Mouse (Mus musculus): Measurements from ENCODE around the gene Dhx9. TPM values are rescaled to one million over a fixed set of nuclear protein-coding genes. Genes with fewer than 3 reads are reported as not detected.
"Not testable (repeated sequence)": the region's sequence is repeated elsewhere in the genome, so short reads cannot be mapped to it uniquely, and the experiment has no call there.

The Dhx9 gene
- polyA plus RNA-seq, 2 experiments from 2014 or later: 23.3 to 28.5 TPM

DNA sequence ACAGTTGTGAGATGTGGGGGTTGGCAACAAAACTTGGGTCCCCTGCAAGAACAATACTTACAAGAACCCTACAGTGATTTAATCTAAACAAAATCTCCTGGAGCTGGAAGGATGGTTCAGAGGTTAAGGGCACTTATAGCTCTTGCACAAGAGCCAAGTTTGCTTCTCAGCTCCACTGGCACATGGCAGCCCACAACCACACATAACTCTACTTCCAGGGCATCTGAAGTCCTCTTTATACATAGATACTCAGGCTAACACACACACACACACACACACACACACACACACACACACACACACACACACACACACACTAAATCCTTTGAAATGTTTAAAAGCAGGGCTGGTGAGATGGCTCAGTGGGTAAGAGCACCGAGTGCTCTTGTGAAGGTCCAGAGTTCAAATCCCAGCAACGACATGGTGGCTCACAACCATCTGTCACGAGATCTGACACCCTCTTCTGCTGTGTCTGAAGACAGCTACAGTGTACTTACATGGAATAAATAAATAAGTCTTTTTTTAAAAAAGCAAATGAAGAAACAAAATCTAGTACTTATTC, 71.1 kb downstream of the Dhx9 start:
- not testable (repeated sequence) for ATAC-seq

GRCm38 (mm10) chr1:153415742-153416141, 71.7 kb downstream of the Dhx9 start:
- not testable (repeated sequence) for ATAC-seq

DNA sequence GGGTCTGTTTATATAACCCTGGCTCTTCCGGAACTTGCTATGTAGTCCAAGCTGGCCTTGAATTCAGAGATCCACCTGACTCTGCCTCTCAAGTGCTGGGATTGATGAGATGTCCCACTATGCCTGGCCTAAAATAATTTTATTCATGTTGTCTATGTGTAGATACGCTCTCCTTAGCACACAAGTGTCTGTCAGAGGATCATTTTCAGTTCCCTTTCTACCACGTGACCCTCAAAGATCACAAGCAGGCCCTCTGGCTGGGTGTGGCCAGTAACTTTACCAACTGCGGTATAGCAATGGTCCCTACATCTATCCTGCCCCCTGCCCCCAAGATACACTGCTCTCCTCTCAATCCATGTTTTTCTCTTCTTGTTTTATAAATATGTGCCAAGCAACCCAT, 72.5 kb downstream of the Dhx9 start:
- peak; percentile 64 for ATAC-seq

DNA sequence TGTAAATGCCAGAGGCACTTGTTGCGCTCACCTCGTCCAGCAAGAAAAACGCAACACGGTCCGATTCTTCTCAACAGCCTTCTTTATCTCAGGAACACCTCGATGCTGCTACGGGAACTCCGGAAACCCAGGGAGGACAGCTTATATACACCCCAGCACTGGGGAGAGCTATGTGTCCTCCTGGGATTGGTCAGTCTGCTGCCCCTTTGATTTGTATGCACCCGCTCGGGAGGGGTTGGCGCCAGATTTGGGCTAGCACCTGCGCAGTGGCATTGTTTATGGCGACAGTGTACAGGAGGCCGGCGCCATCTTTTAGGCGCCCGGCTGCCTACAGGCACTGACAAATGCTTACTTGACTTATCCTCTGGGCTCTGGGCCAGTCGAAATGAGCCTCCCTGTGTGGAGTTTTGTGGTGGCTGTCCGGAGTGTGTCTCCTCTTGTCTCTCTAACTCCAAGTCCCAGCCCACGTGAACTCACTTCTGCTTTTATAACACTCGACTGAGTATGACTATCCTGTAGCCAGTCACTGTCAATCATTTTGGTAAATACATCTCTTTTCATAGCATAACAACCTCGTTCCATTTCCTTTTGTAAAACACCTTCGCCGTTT, 73.2 kb downstream of the Dhx9 start:
- ATAC-seq: peak; percentile 50

GRCm38 (mm10) chr1:153413397-153414020, 74.0 kb downstream of the Dhx9 start:
- ATAC-seq: peak; percentile 29

DNA sequence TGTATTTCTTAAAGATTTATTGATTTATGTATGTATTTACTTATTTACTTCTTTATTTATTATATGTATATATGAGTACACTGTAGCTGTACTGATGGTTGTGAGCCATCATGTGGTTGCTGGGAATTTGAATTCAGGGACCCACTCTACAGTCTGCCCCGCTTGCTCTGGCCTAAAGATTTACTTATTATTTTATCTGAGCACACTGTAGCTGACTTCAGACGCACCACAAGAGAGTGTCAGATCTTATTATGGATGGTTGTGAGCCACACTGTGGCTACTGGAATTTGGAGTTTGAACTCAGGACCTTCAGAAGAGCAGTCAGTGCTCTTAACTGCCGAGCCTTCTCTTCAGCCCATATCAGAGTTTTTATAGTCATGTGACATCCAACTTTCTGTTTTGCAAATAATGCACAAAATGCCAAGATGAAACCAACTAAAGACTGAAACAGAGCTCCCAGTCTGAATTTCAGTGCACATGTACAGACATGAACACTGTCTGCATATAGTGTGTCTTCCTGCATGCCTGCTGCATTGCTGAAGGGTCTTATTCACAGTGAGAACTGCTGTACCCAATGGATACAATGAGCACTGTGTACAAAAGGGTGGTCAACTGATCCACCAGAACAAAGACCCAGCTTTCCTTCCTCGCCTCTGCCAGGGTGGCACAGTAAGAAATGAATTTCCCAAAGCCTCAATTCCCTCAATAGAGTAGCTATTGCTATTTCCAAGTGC, 74.6 kb downstream of the Dhx9 start:
- not testable (repeated sequence) for ATAC-seq

- no peak for ATAC-seq
These were observed 75.7 kb downstream of the Dhx9 start for GRCm38 (mm10) chr1:153411723-153412122.

DNA sequence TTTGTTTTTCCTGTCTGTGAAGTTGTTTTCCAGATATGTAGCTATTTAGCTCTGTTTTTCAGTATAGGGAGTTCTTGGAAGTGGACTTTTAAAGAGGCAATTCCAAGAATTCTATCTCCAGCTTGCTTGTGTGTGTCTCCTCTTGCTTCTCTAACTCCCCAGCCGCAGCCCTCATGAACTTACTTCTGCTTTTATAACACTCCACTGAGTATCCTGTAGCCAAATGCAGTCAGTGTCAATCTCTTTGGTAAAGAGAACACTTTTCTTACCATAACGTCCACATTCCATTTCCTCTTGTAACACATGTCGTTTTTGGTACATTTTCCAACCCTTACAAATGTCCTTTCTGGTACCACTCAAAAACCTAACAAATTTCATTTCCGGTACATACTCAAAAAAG, 76.5 kb downstream of the Dhx9 start:
- not testable (repeated sequence) for ATAC-seq

- ATAC-seq: not testable (repeated sequence)
These were observed 79.2 kb downstream of the Dhx9 start for GRCm38 (mm10) chr1:153408296-153408695.

GRCm38 (mm10) chr1:153407641-153408040, 79.8 kb downstream of the Dhx9 start:
- not testable (repeated sequence) for ATAC-seq

Other genes with a start within 250 kb of the Dhx9 start
- gene Lamc1, start 154.9 kb downstream of the Dhx9 start, polyA plus RNA-seq (2017; shearing (Covaris generic)): 1 to 10 TPM; 6.7 to 10.0 TPM
- gene Shcbp1l, start 62.5 kb downstream of the Dhx9 start, polyA plus RNA-seq (2017; shearing (Covaris generic)): under 1 TPM in 1 of 2 experiments, not detected in 1; 0.36 TPM
- not detected for gene Npl, start 62.4 kb upstream of the Dhx9 start, polyA plus RNA-seq (2017; shearing (Covaris generic))
- gene Rgs8, start 165.4 kb upstream of the Dhx9 start, polyA plus RNA-seq (2017; shearing (Covaris generic)): under 1 TPM in 1 of 2 experiments, not detected in 1; 0.09 TPM